Mouse (Mus musculus): ENCODE data around the gene Olfr1324. TPM values are rescaled to one million over a fixed set of nuclear protein-coding genes. Genes with fewer than 3 reads are reported as not detected.
"Not testable (repeated sequence)": the region's sequence is repeated elsewhere in the genome, so short reads cannot be mapped to it uniquely, and the experiment has no call there.

Gene Olfr1324
- polyA plus RNA-seq, 1 experiment from 2014 or later: not detected

DNA sequence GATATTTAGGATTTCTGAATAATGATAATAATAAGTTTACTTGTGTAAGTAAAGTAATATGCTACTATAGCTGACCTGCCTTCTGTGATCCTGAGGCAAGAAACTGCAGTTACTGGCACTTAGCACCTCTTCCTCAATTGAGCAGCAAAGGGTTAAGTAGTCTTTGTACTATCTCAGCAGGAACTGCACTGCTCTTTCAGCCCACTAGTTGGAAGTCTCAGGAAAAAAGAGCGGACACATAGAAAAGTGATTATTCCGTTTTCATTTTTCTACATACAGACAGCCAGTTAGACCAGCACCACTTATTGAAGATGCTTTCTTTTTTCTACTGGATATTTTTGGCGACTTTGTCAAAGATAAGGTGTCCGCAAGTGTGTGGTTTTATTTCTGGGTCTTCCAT is 37.7 kb downstream of the Olfr1324 start:
- H3K27me3 ChIP-seq (ENCODE audit: control insufficient read depth, insufficient read depth, low read depth, low read length); H3K36me3 ChIP-seq (ENCODE audit: control insufficient read depth, insufficient read depth, low read length); H3K9ac ChIP-seq (ENCODE audit: low read length); H3K9me3 ChIP-seq (ENCODE audit: control insufficient read depth, low read length); H3K4me3 ChIP-seq (ENCODE audit: low read length); H3K4me1 ChIP-seq (replicated peaks; ENCODE audit: control insufficient read depth, insufficient read depth, low read length); H3K27ac ChIP-seq (ENCODE audit: low read length); ATAC-seq (ENCODE audit: low read depth); H3K4me2 ChIP-seq (ENCODE audit: low read depth, low read length): not testable (repeated sequence)
- WGBS: 67% methylated on average over 3 of the region's 4 CpGs

DNA sequence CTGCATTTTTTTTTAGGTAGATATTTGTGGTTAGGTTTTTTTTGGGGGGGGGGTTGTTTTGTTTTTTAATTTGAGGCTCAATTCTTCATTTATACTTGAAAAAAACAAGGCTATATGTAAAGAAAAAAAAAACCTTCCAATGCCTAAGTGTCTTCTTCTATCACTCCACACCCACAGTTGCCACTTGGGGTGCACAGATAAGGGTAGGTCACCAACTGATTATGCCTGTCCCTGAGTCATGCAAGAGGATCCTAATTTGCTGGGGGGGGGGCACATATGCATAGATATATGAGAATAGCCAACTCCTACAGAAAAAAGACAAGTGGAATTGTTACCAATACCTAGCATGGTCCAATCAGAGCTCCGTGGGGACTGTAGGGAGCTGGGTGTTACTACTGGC is 53.3 kb downstream of the Olfr1324 start:
- WGBS: 90% methylated on average over 1 of the region's 1 CpGs
- Histone ChIP-seq H3K9me3 (ENCODE audit: control insufficient read depth, low read length) (peaks cover 5% of the 10 kb centered on the region; the same call in 1 of the 2 replicates), H3K4me3 (ENCODE audit: low read length) (no peak overlapping the region), H3K4me2 (ENCODE audit: low read depth, low read length) (no peak overlapping the region), H3K27ac (ENCODE audit: low read length) (no peak overlapping the region), H3K36me3 (ENCODE audit: control insufficient read depth, insufficient read depth, low read length) (no peaks in the 10 kb centered on the region), H3K4me1 (replicated peaks; ENCODE audit: control insufficient read depth, insufficient read depth, low read length) (no peaks in the 10 kb centered on the region), H3K9ac (ENCODE audit: low read length) (no peak overlapping the region), H3K27me3 (ENCODE audit: control insufficient read depth, insufficient read depth, low read depth, low read length) (no peaks in the 10 kb centered on the region)
- no peak for ATAC-seq (ENCODE audit: low read depth)
